Mouse (Mus musculus) midbrain, embryonic 14.5 days (tissue): ENCODE data around the gene Prkce. TPM values are rescaled to one million over a fixed set of nuclear protein-coding genes. Genes with fewer than 3 reads are reported as not detected.
A peak's percentile ranks its signal among the peaks of the same experiment; 100 is the strongest.

Experiments
- ATAC-seq: fragments of 200-750 bp; cut with Nextera tagmentation; 2 replicates; pipeline ENCODE4 v1.8.0; 2017; ENCODE audit warnings: moderate number of reproducible peaks, moderate library complexity; ENCODE audit not compliant: low FRiP score, low TSS enrichment
- DNase-seq: peaks from one replicate; pipeline ENCODE4 v3.0.0-alpha.2; 2015
- H3K27ac ChIP-seq: fragments of 300-500 bp; sonication (generic); replicated peaks from 2 replicates; pipeline ENCODE4 v1.5.1; 2014; ENCODE audit warnings: mild to moderate bottlenecking, low read depth, low read length, moderate library complexity
- H3K27me3 ChIP-seq: fragments of 300-500 bp; sonication (generic); 2 replicates; pipeline ENCODE4 v1.6.1; 2014; ENCODE audit warnings: low read length, control low read depth, mixed read lengths; ENCODE audit not compliant: control insufficient read depth, insufficient read depth
- H3K36me3 ChIP-seq: fragments of 300-500 bp; sonication (generic); 2 replicates; pipeline ENCODE4 v1.6.1; 2014; ENCODE audit warnings: low read length, control low read depth; ENCODE audit not compliant: control insufficient read depth, insufficient read depth
- H3K4me1 ChIP-seq: fragments of 300-500 bp; sonication (generic); 2 replicates; pipeline ENCODE4 v1.6.1; 2014; ENCODE audit warnings: mild to moderate bottlenecking, antibody characterized with exemption, low read length, control low read depth; ENCODE audit not compliant: control insufficient read depth, insufficient read depth
- H3K4me2 ChIP-seq: fragments of 300-500 bp; sonication (generic); 2 replicates; pipeline ENCODE4 v1.6.1; 2014; ENCODE audit warnings: mild to moderate bottlenecking, low read length, moderate library complexity
- H3K4me3 ChIP-seq: fragments of 300-500 bp; sonication (generic); replicated peaks from 2 replicates; pipeline ENCODE4 v1.5.1; 2014; ENCODE audit warnings: low read depth, low read length
- H3K9ac ChIP-seq: fragments of 300-500 bp; sonication (generic); replicated peaks from 2 replicates; pipeline ENCODE4 v1.6.1; 2014; ENCODE audit warnings: mild to moderate bottlenecking, low read length, moderate library complexity
- H3K9me3 ChIP-seq: fragments of 300-500 bp; sonication (generic); 2 replicates; pipeline ENCODE4 v1.6.1; 2016; ENCODE audit warnings: low read length, control low read depth, mixed read lengths; ENCODE audit not compliant: control insufficient read depth
- WGBS: fragments of 180-500 bp; shearing (Covaris S2); extraction: QIAGEN DNeasy Blood & Tissue Kit; methylation state at CpG from one replicate; pipeline ENCODE4 v1.1.7; 2014; 5-methylcytosine and 5-hydroxymethylcytosine counted together
- polyA plus RNA-seq: library from polyadenylated mRNA; unstranded; fragments of >200 nt; fragmentation: Nextera tagmentation; extraction: Ambion mirVana; gene quantifications from 2 replicates; pipeline ENCODE4 v1.2.1, GENCODE M21; 2014

The Prkce gene
- polyA plus RNA-seq, 1 experiment from 2014 or later, result 25.4 TPM

DNA sequence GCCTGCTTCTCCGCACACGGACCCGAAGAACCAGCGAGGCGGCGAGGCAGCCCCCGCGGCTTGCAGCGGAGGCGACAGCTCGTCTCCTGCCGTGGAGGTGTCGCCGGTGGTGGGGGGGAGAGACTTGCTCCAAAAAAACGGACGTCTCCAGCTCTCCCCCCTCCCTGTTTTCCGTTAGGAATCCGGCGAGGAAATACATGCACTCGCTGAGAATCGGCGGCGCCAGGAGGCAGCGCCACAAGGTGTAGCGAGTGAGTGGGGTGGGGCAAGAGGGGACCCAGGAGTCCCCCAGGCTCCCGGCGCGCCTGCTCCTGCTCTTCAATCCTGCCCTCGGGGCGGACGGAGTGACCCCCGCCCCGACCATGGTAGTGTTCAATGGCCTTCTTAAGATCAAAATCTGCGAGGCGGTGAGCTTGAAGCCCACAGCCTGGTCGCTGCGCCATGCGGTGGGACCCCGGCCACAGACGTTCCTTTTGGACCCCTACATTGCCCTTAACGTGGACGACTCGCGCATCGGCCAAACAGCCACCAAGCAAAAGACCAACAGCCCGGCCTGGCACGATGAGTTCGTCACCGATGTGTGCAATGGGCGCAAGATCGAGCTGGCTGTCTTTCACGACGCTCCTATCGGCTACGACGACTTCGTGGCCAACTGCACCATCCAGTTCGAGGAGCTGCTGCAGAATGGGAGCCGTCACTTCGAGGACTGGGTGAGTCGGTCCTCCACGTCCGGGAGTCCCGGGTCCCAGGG, 821 bp downstream of the Prkce start:
- Histone ChIP-seq H3K9me3 (no peaks in the 10 kb centered on the region), H3K9ac (peak overlapping the region; percentile 77), H3K27me3 (peaks cover 8% of the 10 kb centered on the region; the same call in 1 of the 2 replicates), H3K36me3 (no peaks in the 10 kb centered on the region), H3K4me2 (peak overlapping the region; percentile 95), H3K4me3 (peak overlapping the region; percentile 67), H3K27ac (peak overlapping the region; percentile 85), H3K4me1 (peaks cover 27% of the 10 kb centered on the region)
- DNase-seq (peak; percentile 71), ATAC-seq (no peak)
- WGBS, result under 1% methylated on average over 64 of the region's 64 CpGs

DNA sequence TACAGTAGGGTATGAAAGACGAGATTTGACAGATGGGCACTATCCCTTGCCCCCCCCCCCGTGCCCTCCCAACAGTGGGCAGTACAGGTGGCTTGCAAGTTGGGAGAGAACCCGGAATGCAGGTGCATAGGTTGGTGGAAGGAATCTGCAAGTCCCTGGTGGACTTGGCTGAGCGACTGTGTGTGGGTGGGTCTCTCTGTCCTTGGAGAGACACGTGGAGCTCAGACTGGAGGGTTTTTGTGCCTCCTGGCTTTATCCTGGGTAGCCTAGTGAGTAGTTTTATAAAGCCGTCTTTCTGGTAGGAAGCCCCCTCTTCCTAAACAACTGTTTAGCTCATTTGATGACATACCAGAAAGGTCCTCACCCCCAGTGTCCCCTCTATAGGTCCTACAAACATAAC, 1.5 kb downstream of the Prkce start:
- 21% methylated on average over 6 of the region's 6 CpGs for WGBS
- ATAC-seq (no peak), DNase-seq (no peak)
- Histone ChIP-seq H3K27ac (no peak overlapping the region), H3K9ac (peak overlapping the region; percentile 77; the same call in 1 of the 2 replicates), H3K9me3 (no peaks in the 10 kb centered on the region), H3K4me1 (peaks cover 27% of the 10 kb centered on the region), H3K36me3 (no peaks in the 10 kb centered on the region), H3K4me3 (peak overlapping the region; percentile 67), H3K4me2 (peak overlapping the region; percentile 95), H3K27me3 (peaks cover 8% of the 10 kb centered on the region; the same call in 1 of the 2 replicates)

DNA sequence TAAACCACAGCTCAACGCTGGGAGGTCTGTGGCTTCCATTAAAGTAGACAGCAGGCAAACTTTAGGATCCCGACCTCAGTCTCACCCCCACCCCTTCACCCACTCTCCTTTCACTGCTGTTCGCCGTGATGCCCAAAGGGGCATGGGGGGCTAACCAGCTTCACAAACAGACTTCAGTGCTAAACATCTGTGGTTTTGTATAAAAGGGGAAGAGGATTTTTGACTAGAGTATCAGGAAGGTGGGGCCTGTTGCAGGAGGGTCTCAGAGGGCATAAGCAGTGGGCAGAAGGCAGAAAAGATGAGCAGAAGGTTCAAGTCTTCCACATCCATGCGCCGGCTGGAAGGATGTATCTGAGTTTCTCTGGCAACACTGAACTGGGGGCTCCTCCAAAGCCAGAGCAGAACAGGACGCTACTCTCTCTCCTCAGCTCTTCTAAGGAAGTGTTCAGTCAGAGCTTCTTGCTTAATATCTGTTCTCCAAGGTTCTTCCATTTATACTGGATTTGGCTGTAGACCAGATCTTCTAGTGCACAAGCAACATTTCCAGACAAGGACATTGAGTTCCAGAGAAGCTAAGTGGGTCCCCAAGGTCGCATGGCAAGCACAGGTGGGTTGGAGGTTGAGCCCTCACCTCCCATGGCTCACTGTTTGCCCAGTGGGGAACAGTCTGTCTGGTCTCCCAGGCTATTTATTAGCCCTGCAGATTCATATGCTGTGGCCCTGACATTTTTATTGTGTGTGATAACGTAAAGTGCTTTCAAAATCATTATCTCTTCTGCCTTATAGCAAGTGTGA, 2.8 kb downstream of the Prkce start:
- Histone ChIP-seq H3K4me3 (peak overlapping the region; percentile 67), H3K4me2 (peak overlapping the region; percentile 95), H3K4me1 (peaks cover 27% of the 10 kb centered on the region), H3K27me3 (peaks cover 8% of the 10 kb centered on the region; the same call in 1 of the 2 replicates), H3K9ac (no peak overlapping the region), H3K36me3 (no peaks in the 10 kb centered on the region), H3K27ac (no peak overlapping the region), H3K9me3 (no peaks in the 10 kb centered on the region)
- 50% methylated on average over 9 of the region's 9 CpGs for WGBS
- no peak for DNase-seq
- ATAC-seq, result no peak

DNA sequence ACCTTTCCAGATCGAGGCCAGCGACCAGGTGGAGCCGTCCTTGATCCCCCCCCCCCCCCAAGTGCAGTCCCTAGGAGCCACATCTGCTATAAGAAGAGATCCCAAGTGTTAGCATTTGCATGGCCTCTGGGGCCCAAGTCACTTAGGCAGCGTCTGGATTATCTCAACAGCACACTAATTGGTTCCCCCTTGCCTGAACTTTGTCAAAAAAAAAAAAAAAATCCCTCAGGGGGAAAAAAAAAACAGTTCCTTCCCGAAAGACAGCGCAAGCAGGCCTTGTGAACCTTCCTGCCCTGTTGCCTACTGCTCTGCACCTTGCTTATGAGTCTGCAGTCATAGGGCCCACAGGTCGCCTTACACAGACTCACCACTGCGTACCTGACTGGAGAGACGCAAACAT, 7.9 kb downstream of the Prkce start:
- ATAC-seq, result no peak
- H3K27me3 ChIP-seq, result no peaks in the 10 kb centered on the region
- peaks cover 7% of the 10 kb centered on the region for H3K4me1 ChIP-seq
- no peak overlapping the region for H3K4me3 ChIP-seq
- no peak for DNase-seq
- H3K27ac ChIP-seq, result no peak overlapping the region
- H3K36me3 ChIP-seq, result no peaks in the 10 kb centered on the region
- H3K9ac ChIP-seq, result no peak overlapping the region
- no peak overlapping the region for H3K4me2 ChIP-seq
- no peaks in the 10 kb centered on the region for H3K9me3 ChIP-seq
- 60% methylated on average over 9 of the region's 9 CpGs for WGBS

DNA sequence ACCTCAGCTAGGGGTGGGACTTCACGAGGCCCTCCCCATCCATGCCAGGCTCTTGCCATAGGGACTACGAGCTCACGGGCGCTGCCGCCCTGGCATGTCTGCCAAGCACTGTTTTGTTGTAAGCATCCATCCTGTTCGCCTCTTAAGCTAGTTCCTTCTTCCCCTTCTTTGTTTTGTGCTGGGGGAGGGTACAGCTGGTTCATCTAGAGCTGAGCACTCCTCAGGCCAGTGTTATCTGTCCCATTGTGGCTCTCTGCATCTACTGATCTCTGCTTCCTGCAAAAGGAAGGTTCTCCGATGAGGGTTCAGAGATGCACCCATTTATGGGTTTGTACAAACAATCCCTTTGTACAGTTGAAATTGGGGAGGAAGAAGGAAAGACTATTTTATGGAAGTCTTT, 9.1 kb downstream of the Prkce start:
- ATAC-seq (no peak), DNase-seq (no peak)
- Histone ChIP-seq H3K4me2 (no peak overlapping the region), H3K9me3 (no peaks in the 10 kb centered on the region), H3K9ac (no peak overlapping the region), H3K4me1 (no peaks in the 10 kb centered on the region), H3K4me3 (no peak overlapping the region), H3K36me3 (no peaks in the 10 kb centered on the region), H3K27ac (no peak overlapping the region), H3K27me3 (no peaks in the 10 kb centered on the region)
- 85% methylated on average over 7 of the region's 7 CpGs for WGBS

DNA sequence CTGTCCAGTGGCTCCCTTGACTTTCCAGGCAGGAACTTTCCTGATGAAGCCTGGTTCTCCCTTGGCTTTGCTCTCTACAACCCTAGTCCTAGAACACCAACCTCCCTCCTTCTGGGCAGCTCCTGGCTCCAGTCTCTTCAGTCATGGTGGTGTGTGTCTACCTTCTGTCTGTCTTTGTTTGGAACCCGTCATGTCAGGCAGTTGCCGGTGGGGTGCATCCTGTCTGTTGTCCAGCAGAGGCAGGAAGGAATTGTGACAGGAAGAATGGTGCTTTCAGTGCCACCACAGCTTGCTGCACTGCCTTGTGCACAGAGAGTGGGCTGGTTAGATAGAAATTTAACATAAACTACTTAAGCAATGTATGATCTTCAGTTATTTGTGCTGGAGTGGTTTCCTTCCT, 16.2 kb downstream of the Prkce start:
- H3K36me3 ChIP-seq, result no peaks in the 10 kb centered on the region
- no peaks in the 10 kb centered on the region for H3K9me3 ChIP-seq
- ATAC-seq, result no peak
- no peak for DNase-seq
- H3K4me1 ChIP-seq, result peaks cover 10% of the 10 kb centered on the region; the same call in 1 of the 2 replicates
- H3K4me2 ChIP-seq, result no peak overlapping the region
- no peak overlapping the region for H3K27ac ChIP-seq
- 24% methylated on average over 2 of the region's 2 CpGs for WGBS
- H3K27me3 ChIP-seq, result no peaks in the 10 kb centered on the region
- no peak overlapping the region for H3K4me3 ChIP-seq
- no peak overlapping the region for H3K9ac ChIP-seq

DNA sequence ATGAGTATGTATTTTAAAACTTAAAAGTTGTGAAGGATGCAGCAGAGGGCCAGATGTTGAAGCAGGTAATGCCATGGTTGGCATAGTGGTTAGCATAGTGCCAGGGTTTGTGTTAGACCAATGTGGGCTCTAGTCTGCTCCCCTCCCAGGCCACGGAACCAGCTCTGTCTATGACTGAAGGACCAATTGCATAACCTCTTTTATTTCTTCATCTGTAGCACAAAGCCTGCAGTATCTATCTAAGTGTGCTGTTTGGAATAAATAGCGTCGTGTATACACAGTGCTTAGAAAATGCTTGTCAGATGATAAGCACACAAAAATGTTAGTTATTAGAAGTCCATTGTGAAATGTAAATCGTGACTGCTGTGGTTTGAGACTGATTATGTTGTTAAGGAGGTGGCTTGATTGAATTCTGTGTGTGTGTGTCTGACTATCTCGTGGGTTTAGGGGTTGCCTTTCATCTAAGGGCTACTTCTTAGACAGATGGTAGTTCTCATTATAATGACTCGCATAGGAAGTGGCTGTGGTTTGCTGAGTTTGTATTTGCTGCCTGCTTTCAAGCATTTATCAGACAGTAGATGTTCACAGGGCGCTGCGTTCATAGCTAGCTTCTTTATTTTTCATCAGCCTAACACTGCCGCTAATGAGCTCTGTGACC, 17.1 kb downstream of the Prkce start:
- no peaks in the 10 kb centered on the region for H3K9me3 ChIP-seq
- no peak overlapping the region for H3K9ac ChIP-seq
- H3K36me3 ChIP-seq, result no peaks in the 10 kb centered on the region
- WGBS, result 53% methylated on average over 9 of the region's 9 CpGs
- H3K27ac ChIP-seq, result no peak overlapping the region
- ATAC-seq (no peak), DNase-seq (peak; percentile 35)
- peaks cover 10% of the 10 kb centered on the region; the same call in 1 of the 2 replicates for H3K4me1 ChIP-seq
- no peaks in the 10 kb centered on the region for H3K27me3 ChIP-seq
- H3K4me3 ChIP-seq, result no peak overlapping the region
- H3K4me2 ChIP-seq, result no peak overlapping the region

DNA sequence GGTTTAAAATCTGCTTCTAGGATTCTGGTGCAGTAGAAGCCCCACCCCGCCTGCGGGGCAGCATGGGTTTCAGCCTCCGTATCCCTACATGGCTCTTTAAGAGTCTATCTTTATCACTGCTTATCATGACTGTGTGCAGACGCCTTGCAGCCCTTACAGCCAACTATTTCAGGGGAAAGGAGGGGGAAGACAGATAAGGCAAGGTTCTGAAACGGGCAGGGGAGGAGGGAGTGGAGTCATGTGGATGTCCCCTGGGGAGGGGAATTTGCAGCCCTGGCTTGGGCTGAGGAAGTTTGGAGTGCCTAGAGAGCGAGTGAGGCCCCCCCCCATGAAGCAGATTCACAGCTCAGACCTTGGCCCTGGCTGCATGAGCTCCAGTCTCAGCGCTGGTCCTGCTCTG, 18.0 kb downstream of the Prkce start:
- Histone ChIP-seq H3K9ac (no peak overlapping the region), H3K36me3 (no peaks in the 10 kb centered on the region), H3K27me3 (no peaks in the 10 kb centered on the region), H3K27ac (no peak overlapping the region), H3K4me1 (peaks cover 10% of the 10 kb centered on the region; the same call in 1 of the 2 replicates), H3K9me3 (no peaks in the 10 kb centered on the region), H3K4me3 (no peak overlapping the region), H3K4me2 (no peak overlapping the region)
- DNase-seq (no peak), ATAC-seq (no peak)
- WGBS, result 43% methylated on average over 7 of the region's 7 CpGs
